Mouse (Mus musculus): Measurements from ENCODE around the gene Olfr770. TPM values are rescaled to one million over a fixed set of nuclear protein-coding genes. Genes with fewer than 3 reads are reported as not detected.
"Not testable (repeated sequence)": the region's sequence is repeated elsewhere in the genome, so short reads cannot be mapped to it uniquely, and the experiment has no call there.

Olfr770 gene
- total RNA-seq (2021) = not detected

- no peak for DNase-seq
Observed at GRCm38 (mm10) chr10:129138898-129139297, at the start of gene Olfr770. Olfr770 (minus strand) TSS chr10:129138998.

- not testable (repeated sequence) for DNase-seq
Observed at GRCm38 (mm10) chr10:129187319-129187718, 48.5 kb upstream of the Olfr770 start, which contains the start of gene Olfr773. Olfr773 (minus strand) TSS chr10:129187419.

GRCm38 (mm10) chr10:129177821-129178220 is 39.0 kb upstream of the Olfr770 start, which contains the start of gene Olfr772:
Olfr772 (minus strand) TSS chr10:129177921.
- DNase-seq = not testable (repeated sequence)

- DNase-seq = no peak
Observed at GRCm38 (mm10) chr10:129164651-129165050, 25.9 kb upstream of the Olfr770 start, which contains the start of gene Olfr771. Olfr771 (minus strand) TSS chr10:129164751.

GRCm38 (mm10) chr10:129117761-129118160 is 21.0 kb downstream of the Olfr770 start, which contains the start of gene Olfr769:
Olfr769 (minus strand) TSS chr10:129117861.
- DNase-seq = no peak

GRCm38 (mm10) chr10:129115146-129115545 is 23.7 kb downstream of the Olfr770 start:
- no peak for DNase-seq

GRCm38 (mm10) chr10:129101231-129101630 is 37.6 kb downstream of the Olfr770 start:
- DNase-seq = no peak

GRCm38 (mm10) chr10:129099275-129099674 is 39.5 kb downstream of the Olfr770 start, which contains the start of gene Olfr768:
Olfr768 (minus strand) TSS chr10:129099375.
- DNase-seq = no peak

GRCm38 (mm10) chr10:129082810-129083209 is 56.0 kb downstream of the Olfr770 start, which contains the start of gene Olfr767:
Olfr767 (minus strand) TSS chr10:129082910.
- DNase-seq = not testable (repeated sequence)

Other genes starting within 250 kb of the Olfr770 start
- 1 to 10 TPM; 3.8 to 4.1 TPM for gene Gdf11, start 247.3 kb downstream of the Olfr770 start, total RNA-seq (2021)
- gene Cd63, start 238.0 kb downstream of the Olfr770 start, total RNA-seq (2021) = 100 to 1,000 TPM; 216 to 226 TPM
- gene Rdh5, start 216.1 kb downstream of the Olfr770 start, total RNA-seq (2021) = 1 to 10 TPM; 5.3 to 5.6 TPM
- gene Bloc1s1, start 215.0 kb downstream of the Olfr770 start, total RNA-seq (2021) = 100 to 1,000 TPM; 152 to 180 TPM
- 10 to 100 TPM; 69.6 to 78.5 TPM for gene Itga7, start 205.2 kb downstream of the Olfr770 start, total RNA-seq (2021)
- gene Mettl7b, start 178.0 kb downstream of the Olfr770 start, total RNA-seq (2021) = under 1 TPM in 1 of 2 experiments, not detected in 1; 0.21 TPM
- gene Olfr9, start 149.6 kb downstream of the Olfr770 start, total RNA-seq (2021) = not detected
- gene Olfr763, start 128.2 kb downstream of the Olfr770 start, total RNA-seq (2021) = not detected
- gene Olfr764-ps1, start 99.1 kb downstream of the Olfr770 start, total RNA-seq (2021) = not detected
- gene Olfr765, start 89.0 kb downstream of the Olfr770 start, total RNA-seq (2021) = not detected
- gene Olfr766-ps1, start 70.0 kb downstream of the Olfr770 start, total RNA-seq (2021) = not detected
- not detected for gene Olfr767, start 56.1 kb downstream of the Olfr770 start, total RNA-seq (2021)
- gene Olfr768, start 39.6 kb downstream of the Olfr770 start, total RNA-seq (2021) = not detected
- gene Olfr769, start 21.1 kb downstream of the Olfr770 start, total RNA-seq (2021) = not detected
- gene Olfr771, start 25.8 kb upstream of the Olfr770 start, total RNA-seq (2021) = not detected
- not detected for gene Olfr772, start 38.9 kb upstream of the Olfr770 start, total RNA-seq (2021)
- not detected for gene Olfr773, start 48.4 kb upstream of the Olfr770 start, total RNA-seq (2021)
- not detected for gene Olfr774, start 97.2 kb upstream of the Olfr770 start, total RNA-seq (2021)
- not detected for gene Olfr775, start 109.4 kb upstream of the Olfr770 start, total RNA-seq (2021)
- not detected for gene Olfr776, start 120.1 kb upstream of the Olfr770 start, total RNA-seq (2021)
- not detected for gene Olfr777, start 132.5 kb upstream of the Olfr770 start, total RNA-seq (2021)
- gene Olfr780, start 179.1 kb upstream of the Olfr770 start, total RNA-seq (2021) = not detected
- not detected for gene Olfr781, start 189.9 kb upstream of the Olfr770 start, total RNA-seq (2021)
- not detected for gene Olfr782, start 209.9 kb upstream of the Olfr770 start, total RNA-seq (2021)
- not detected for gene Olfr784, start 245.1 kb upstream of the Olfr770 start, total RNA-seq (2021)

Data from heart, postnatal 4 days (tissue).